Mouse (Mus musculus) adrenal gland, postnatal 10 days (tissue): ENCODE measurements at regions not wholly inside any gene's neighbourhood (a gene's known extent, or its start where the extent isn't known, plus 50 kb on each side); places are given as distances from the start of the nearest gene placed in this dataset.

Experiments
- DNase-seq: peaks from one replicate; pipeline ENCODE4 v3.0.0; 2021; ENCODE audit warnings: mixed read lengths

DNA sequence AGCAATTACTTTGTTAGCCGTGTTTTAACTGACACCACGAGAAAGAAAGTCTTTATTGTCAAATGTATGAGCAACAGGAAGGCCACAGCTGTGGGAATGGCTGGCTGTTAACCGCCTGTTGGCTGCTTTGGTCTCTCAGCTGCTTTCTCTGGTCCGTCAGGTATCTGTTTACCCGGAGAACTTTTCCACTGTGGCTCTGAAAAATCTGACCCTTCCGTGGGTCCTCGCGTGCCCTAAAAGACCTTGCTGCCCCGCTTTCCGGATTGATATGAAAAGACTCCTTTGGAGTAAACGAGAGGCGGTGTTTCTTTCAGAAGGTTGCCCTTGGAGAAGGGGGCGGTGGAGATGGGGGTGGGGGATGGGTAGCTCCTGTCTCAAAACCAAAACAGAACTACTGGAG, 75.9 kb downstream of the Sox14 start:
- peak; percentile 6 for DNase-seq

DNA sequence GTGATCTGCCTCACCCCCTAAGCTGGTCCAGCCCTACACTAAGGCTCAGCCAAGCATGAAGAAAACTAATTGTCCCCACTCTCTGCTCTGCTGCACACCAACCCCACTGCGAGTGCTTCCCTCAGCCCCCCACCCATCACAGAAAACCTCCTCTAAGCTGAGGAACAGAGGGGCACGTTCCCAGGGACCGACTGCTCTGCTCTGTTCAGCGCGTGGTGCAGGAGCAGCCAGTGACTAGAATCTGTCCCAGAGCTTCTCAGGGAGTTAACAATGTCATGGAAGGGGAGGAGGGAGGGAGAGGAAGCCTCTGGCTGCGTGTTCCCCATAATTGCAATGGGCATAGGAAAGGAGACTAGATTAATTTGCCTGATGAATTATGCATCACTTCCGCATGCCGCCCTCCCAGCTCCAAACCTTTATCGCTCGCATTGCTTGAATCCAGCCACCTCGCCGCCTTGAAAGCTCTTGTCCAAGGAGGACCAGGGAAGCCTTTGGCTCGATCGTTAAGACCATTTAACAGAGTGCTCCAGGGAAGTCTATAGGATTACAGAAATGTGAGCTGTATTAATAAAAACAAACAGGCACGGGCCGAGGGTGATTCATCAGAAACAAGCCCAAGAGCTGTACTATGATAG, 76.5 kb downstream of the Sox14 start:
- peak; percentile 1 for DNase-seq

DNA sequence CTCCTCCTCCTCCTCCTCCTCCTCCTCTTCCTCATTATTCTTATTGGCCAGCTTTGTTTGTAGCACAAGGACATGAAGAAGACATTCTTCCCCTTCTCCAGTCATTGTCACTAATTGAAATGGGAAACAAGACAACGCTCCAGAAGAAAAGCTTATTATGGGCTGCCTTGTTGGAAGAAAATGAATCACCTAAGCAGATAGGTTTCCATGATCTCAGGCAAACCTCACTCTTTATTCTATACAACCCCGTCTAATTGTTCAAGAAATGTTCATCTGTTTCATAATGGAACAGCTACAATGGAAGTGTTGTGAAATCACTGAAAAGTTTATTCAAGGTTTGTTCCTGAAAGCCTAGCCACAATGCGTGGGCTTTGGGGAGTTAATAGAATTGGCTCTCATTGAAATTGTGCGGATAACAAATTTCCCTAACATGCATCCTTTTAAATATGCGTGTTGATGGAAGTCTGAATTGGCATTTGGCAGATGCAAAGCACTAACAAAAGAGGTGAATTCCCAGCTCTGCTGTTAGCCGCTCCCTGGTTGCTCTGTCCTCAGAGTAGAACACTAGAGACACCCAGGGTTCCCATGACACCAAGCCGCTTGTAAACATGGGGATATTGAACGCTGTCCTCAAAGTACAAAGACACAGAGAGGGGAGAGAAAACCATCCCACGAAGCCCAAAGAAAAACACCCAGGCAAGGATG, 78.8 kb downstream of the Sox14 start:
- DNase-seq: no peak

DNA sequence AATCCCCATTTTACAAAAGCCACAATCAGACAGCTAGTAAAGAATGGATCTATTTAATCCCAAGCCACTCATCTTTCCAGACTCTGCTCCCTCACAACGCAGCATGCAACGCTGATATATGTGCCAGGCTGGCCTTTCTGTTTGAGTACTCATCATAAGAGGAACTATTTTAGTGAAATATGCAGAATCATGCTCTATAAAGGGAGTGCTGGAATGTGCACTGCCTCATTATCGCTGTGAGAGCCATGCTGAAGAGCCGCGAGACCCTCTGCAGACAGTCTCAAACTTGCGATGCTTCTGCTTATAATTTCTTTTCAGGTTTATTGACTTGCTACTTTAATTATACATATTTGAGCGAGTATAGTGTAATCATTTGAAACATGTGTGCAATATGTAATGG, 75.6 kb upstream of the Cldn18 start:
- DNase-seq: no peak

DNA sequence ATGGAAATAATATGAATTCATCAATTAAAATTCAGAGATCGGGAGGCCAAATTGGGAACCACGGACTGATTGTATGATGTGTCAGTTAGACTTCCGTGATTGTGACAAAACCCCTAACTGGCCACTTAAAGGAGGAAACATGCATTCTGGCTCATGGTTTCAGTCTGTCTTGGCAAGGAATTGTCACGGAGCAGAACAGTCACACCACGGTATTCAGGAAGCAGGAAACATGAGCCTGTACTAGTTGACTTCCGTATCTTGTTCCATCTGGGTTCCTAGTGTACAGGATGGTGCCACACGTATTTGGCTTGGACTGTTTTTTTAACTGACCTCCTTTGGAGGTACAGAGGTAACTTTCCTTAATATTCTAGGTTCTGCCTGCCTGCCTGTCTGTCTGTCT, 69.8 kb upstream of the Cldn18 start:
- DNase-seq: no peak

DNA sequence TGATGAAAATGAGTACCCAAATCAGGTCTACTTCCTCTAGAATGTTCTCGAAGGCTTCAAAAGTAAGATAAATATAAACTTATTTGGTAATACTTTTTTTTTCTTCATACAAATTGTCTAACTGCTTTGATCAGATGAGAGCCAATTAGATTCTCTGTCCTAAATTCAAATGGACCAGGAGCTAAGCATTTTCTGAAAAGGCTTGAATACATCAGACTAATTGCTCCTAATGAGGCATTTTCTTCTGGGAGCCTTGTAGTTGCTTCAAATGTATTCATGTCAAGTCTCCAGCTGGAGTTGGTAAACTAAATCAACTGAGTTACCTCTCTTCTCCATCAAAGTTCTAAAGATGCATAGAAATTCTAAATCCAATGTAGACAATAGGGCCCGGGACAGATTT, 66.1 kb upstream of the Cldn18 start:
- no peak for DNase-seq

DNA sequence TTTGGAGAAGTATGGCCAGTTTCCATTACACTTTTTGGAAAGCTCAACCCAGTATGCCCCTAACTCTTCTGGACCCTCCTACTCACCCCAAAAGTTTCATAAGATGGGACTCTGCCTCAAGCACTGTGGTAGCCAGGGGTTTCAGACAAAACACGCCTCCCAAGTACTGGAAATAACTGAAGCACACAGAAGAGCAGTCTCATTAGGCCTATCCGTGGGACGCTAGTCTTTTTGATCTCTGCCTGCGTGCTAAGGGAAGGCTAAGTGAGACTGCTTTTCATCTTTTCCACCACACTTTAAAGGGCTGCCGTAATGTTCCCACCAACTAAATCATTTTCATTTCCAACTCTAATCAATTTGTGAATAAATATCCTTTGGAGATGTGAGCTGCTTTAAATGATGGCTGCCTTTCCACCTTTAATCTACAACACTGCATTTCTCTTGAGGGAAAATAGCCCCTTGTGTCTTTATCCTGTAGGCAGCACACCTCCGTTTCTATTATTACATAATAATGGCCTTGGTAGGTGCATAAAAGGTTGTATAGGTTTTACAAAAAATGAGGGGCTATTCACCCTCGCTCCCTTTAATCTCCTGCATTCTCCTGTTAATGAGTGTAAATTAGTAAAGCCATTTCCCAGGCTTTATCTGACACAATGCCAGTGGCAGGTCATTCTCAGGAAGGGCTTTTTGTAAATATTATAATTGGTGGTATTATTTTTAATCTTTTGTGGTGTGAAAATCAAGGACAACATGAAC, 65.5 kb upstream of the Cldn18 start:
- no peak for DNase-seq

DNA sequence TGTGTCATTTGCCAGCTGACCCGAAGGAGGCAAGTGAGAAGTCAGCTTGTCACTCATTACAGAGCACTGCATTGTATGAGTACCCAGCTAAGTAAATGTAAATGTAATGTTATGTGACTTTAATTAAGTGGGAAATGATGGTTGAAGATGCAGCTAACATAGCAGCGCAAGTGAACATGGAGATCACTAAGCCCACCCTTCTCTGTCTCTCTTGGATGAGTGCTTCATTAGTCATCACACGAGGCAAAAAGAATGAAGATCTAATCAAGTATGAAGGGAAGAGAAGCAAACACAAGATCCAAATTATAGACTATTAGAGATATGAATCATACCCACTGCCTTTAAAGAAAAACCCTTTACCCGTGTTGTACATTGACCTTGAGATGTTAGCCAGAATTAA, 61.8 kb upstream of the Cldn18 start:
- no peak for DNase-seq

DNA sequence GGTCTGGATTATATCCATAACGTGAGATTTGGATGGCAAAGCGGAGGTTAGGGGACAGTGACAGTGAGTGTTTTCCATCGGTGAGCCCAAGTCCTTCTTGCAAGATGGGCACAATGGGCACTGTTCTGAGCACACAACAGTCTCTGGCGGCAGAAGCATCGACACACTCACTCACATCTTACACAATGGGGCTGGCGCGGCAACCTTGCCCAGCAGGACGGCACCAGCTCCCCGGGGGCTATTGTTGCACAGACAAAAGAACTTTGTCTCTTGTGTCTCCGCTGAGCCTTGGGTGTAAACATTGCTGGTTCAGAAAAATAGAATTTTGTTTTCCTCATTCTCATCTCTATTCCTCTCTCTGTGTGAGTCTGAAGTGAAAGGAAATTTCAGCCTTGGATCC, 53.6 kb upstream of the Cldn18 start:
- DNase-seq: no peak
